Mouse (Mus musculus) heart, embryonic 15.5 days (tissue): ENCODE measurements around the gene Araf. TPM values are rescaled to one million over a fixed set of nuclear protein-coding genes. Genes with fewer than 3 reads are reported as not detected.
"Not testable (repeated sequence)": the region's sequence is repeated elsewhere in the genome, so short reads cannot be mapped to it uniquely, and the experiment has no call there.

Experiments
- ATAC-seq: fragments of 200-750 bp; cut with Nextera tagmentation; replicated peaks from 2 replicates; pipeline ENCODE4 v1.8.0; 2017; ENCODE audit warnings: low read depth, moderate TSS enrichment; ENCODE audit not compliant: insufficient number of reproducible peaks, insufficient read depth, low FRiP score
- H3K27ac ChIP-seq: fragments of 300-500 bp; sonication (generic); 2 replicates; pipeline ENCODE4 v1.5.1; 2015; ENCODE audit warnings: mild to moderate bottlenecking, inconsistent platforms
- H3K27me3 ChIP-seq: fragments of 300-500 bp; sonication (generic); 2 replicates; pipeline ENCODE4 v1.6.1; 2015; ENCODE audit warnings: inconsistent platforms
- H3K36me3 ChIP-seq: fragments of 300-500 bp; sonication (generic); 2 replicates; pipeline ENCODE4 v1.6.1; 2015; ENCODE audit warnings: mild to moderate bottlenecking, inconsistent platforms
- H3K4me1 ChIP-seq: fragments of 300-500 bp; sonication (generic); replicated peaks from 2 replicates; pipeline ENCODE4 v1.6.1; 2015; ENCODE audit warnings: inconsistent platforms
- H3K4me2 ChIP-seq: fragments of 300-500 bp; sonication (generic); 2 replicates; pipeline ENCODE4 v1.6.1; 2015; ENCODE audit warnings: inconsistent platforms, mild to moderate bottlenecking, moderate library complexity
- H3K4me3 ChIP-seq: fragments of 300-500 bp; sonication (generic); 2 replicates; pipeline ENCODE4 v1.5.1; 2015; ENCODE audit warnings: mild to moderate bottlenecking, inconsistent platforms
- H3K9ac ChIP-seq: fragments of 300-500 bp; sonication (generic); 2 replicates; pipeline ENCODE4 v1.6.1; 2015; ENCODE audit warnings: mild to moderate bottlenecking, inconsistent platforms
- H3K9me3 ChIP-seq: fragments of 300-500 bp; sonication (generic); replicated peaks from 2 replicates; pipeline ENCODE4 v1.6.1; 2016; ENCODE audit warnings: inconsistent platforms
- WGBS: fragments of 180-500 bp; shearing (Covaris S2); methylation state at CpG from one replicate; pipeline ENCODE4 v1.1.7; 2015; ENCODE audit warnings: mixed read lengths; 5-methylcytosine and 5-hydroxymethylcytosine counted together
- polyA plus RNA-seq: library from polyadenylated mRNA; unstranded; fragments of >200 nt; fragmentation: Nextera tagmentation; extraction: Ambion mirVana; gene quantifications from 2 replicates; pipeline ENCODE4 v1.2.1, GENCODE M21; 2015

The Araf gene
- polyA plus RNA-seq, 1 experiment from 2014 or later, result 90.0 TPM

DNA sequence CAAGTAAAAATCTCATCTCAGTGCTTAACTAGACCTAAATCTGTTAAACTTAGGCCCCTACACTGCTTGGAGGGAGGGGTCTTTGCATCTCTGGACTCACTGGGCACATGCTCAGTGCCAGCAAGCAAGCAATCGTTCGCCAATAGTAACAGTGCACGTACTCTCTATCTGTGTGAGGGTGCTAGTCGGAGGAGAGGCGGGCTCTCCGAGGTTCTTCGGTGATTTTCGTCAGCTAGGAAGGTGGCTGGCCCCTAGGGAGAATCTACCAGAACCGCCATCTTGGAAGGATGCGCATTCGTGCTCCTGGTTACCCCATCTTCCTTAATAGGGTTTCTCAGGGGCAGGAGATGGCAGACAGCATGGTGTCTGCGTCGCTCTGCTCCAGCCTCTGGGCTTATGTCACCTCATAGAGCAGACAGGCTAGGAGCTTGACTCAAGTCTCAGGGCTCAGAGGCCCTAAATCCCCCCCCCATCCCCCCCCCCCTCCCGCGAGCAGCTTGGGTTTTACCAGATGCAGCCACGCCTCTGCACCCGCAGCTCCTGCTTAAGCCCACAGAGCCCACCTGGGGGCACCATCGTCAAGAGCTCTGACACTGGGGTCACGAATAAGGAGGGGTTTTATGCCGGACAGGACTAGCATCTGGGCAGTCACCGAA, 655 bp downstream of the Araf start:
- Histone ChIP-seq H3K27me3 (no peaks in the 10 kb centered on the region), H3K9ac (peak overlapping the region; percentile 50), H3K36me3 (no peaks in the 10 kb centered on the region), H3K4me1 (no peaks in the 10 kb centered on the region), H3K27ac (peak overlapping the region; percentile 84), H3K9me3 (no peaks in the 10 kb centered on the region), H3K4me2 (peak overlapping the region; percentile 64), H3K4me3 (peak overlapping the region; percentile 51)
- WGBS, result 8% methylated on average over 21 of the region's 21 CpGs
- ATAC-seq, result peak; percentile 94

- Histone ChIP-seq H3K36me3 (no peaks in the 10 kb centered on the region), H3K4me2 (peak overlapping the region; percentile 64), H3K4me3 (peak overlapping the region; percentile 51), H3K27me3 (no peaks in the 10 kb centered on the region), H3K27ac (peak overlapping the region; percentile 84), H3K9me3 (no peaks in the 10 kb centered on the region), H3K4me1 (no peaks in the 10 kb centered on the region), H3K9ac (peak overlapping the region; percentile 31; the same call in 1 of the 2 replicates)
- WGBS, result 21% methylated on average over 7 of the region's 7 CpGs
- no peak for ATAC-seq
These were observed 1.2 kb downstream of the Araf start for GRCm38 (mm10) chrX:20798797-20799147.

- 67% methylated on average over 2 of the region's 2 CpGs for WGBS
- H3K36me3 ChIP-seq, result no peaks in the 10 kb centered on the region
- no peaks in the 10 kb centered on the region for H3K9me3 ChIP-seq
- H3K9ac ChIP-seq, result no peak overlapping the region
- no peaks in the 10 kb centered on the region for H3K4me1 ChIP-seq
- no peaks in the 10 kb centered on the region for H3K27me3 ChIP-seq
- H3K27ac ChIP-seq, result no peak overlapping the region
- no peak overlapping the region for H3K4me3 ChIP-seq
- no peak for ATAC-seq
- H3K4me2 ChIP-seq, result no peak overlapping the region
These were observed 3.8 kb downstream of the Araf start for GRCm38 (mm10) chrX:20801456-20801855.

- not testable (repeated sequence) for H3K9ac ChIP-seq, ATAC-seq, H3K9me3 ChIP-seq, H3K4me3 ChIP-seq, H3K27ac ChIP-seq, H3K4me1 ChIP-seq, H3K27me3 ChIP-seq, H3K4me2 ChIP-seq, H3K36me3 ChIP-seq
- 17% methylated on average over 1 of the region's 1 CpGs for WGBS
These were observed 6.7 kb downstream of the Araf start for GRCm38 (mm10) chrX:20804301-20804700.

GRCm38 (mm10) chrX:20806295-20806694, 8.7 kb downstream of the Araf start:
- Histone ChIP-seq H3K9ac (no peak overlapping the region), H3K4me3 (no peak overlapping the region), H3K4me1 (no peaks in the 10 kb centered on the region), H3K27me3 (no peaks in the 10 kb centered on the region), H3K4me2 (no peak overlapping the region), H3K9me3 (no peaks in the 10 kb centered on the region), H3K36me3 (no peaks in the 10 kb centered on the region), H3K27ac (no peak overlapping the region)
- 67% methylated on average over 1 of the region's 1 CpGs for WGBS
- ATAC-seq, result no peak

DNA sequence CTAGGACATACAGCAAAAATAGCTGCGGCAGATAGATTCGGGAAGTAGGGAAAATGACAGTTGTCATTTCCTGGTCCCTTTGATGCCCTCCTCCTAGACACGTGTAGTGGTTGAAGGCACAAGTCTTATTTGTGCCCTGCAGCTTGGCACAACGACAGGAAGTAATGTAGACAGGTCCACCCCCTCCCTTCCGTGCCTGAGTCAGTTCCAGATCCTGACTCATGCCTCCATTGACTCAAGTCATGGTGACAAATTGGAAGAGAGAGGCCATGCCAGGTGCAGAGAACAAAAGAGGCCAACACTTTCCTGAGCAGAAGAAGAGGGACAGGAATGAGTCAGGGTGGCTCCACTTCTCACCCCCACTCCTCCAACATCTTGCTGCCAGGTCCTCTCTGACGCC, 19.4 kb downstream of the Araf start:
- no peak overlapping the region for H3K4me3 ChIP-seq
- H3K9ac ChIP-seq, result no peak overlapping the region
- no peaks in the 10 kb centered on the region for H3K36me3 ChIP-seq
- ATAC-seq, result no peak
- 58% methylated on average over 6 of the region's 6 CpGs for WGBS
- peaks cover 5% of the 10 kb centered on the region; the same call in 1 of the 2 replicates for H3K4me1 ChIP-seq
- no peak overlapping the region for H3K4me2 ChIP-seq
- no peaks in the 10 kb centered on the region for H3K27me3 ChIP-seq
- no peaks in the 10 kb centered on the region for H3K9me3 ChIP-seq
- no peak overlapping the region for H3K27ac ChIP-seq

DNA sequence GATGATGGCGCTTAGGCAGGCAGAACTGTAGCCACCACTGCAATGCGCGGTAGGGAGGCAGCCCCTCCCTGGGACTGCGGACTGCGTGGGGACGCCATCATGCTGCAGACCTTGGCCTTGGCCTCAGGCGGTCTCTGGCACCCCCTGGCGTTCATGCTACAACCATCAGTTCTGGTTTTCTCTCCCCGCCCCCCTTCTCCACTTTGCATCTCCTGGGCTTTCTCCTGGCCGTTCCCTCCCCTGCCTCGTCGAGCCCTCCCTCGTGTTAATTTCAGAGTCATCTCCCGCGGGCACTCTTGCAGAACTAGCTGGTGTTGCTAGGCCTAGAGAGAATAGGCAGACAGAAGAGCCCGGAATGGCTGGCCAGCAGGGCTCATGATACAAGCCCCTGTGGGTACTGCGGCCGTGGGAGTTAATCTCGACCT, 21.6 kb downstream of the Araf start:
- Histone ChIP-seq H3K4me1 (peaks cover 5% of the 10 kb centered on the region; the same call in 1 of the 2 replicates), H3K27me3 (no peaks in the 10 kb centered on the region), H3K27ac (peak overlapping the region; percentile 57), H3K9me3 (no peaks in the 10 kb centered on the region), H3K4me2 (peak overlapping the region; percentile 83), H3K4me3 (peak overlapping the region; percentile 50), H3K9ac (peak overlapping the region; percentile 43), H3K36me3 (no peaks in the 10 kb centered on the region)
- peak; percentile 88 for ATAC-seq
- WGBS, result 19% methylated on average over 19 of the region's 19 CpGs

GRCm38 (mm10) chrX:20819708-20820426, 22.3 kb downstream of the Araf start:
- peak overlapping the region; percentile 50 for H3K4me3 ChIP-seq
- peak overlapping the region; percentile 83 for H3K4me2 ChIP-seq
- WGBS, result 32% methylated on average over 8 of the region's 8 CpGs
- H3K4me1 ChIP-seq, result peaks cover 5% of the 10 kb centered on the region; the same call in 1 of the 2 replicates
- no peaks in the 10 kb centered on the region for H3K36me3 ChIP-seq
- no peaks in the 10 kb centered on the region for H3K9me3 ChIP-seq
- peak overlapping the region; percentile 57 for H3K27ac ChIP-seq
- no peaks in the 10 kb centered on the region for H3K27me3 ChIP-seq
- no peak for ATAC-seq
- peak overlapping the region; percentile 43 for H3K9ac ChIP-seq

DNA sequence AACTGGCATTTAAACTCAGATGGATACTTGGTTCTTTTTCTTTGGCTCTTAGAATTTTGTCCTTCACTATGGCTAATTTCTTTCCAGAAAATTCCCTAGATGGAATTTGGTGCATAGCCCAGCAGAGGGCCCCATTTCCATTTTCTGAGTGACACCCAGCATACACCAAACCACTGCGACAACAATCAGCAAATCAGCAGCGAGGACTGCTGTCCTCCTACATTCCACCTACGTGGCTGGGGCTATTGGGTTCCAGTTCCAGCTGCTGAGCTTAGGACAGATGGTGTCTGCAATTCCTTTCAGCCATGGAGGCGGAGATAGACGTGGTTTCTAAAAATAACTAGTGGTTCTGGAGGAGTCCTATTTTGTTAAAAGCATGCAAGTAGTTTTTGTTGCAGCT, 31.3 kb downstream of the Araf start:
- Histone ChIP-seq H3K4me1 (no peaks in the 10 kb centered on the region), H3K9me3 (no peaks in the 10 kb centered on the region), H3K4me3 (no peak overlapping the region), H3K36me3 (no peaks in the 10 kb centered on the region), H3K9ac (no peak overlapping the region), H3K4me2 (no peak overlapping the region), H3K27me3 (no peaks in the 10 kb centered on the region), H3K27ac (0 out of 2 replicates have a peak overlapping the region, but pooled peaks have one; percentile 16)
- ATAC-seq, result peak; percentile 77
- 13% methylated on average over 5 of the region's 5 CpGs for WGBS

- H3K4me3 ChIP-seq, result no peak overlapping the region
- peaks cover 3% of the 10 kb centered on the region; the same call in 1 of the 2 replicates for H3K4me1 ChIP-seq
- no peak overlapping the region for H3K27ac ChIP-seq
- no peak overlapping the region for H3K9ac ChIP-seq
- H3K4me2 ChIP-seq, result no peak overlapping the region
- H3K9me3 ChIP-seq, result no peaks in the 10 kb centered on the region
- 66% methylated on average over 3 of the region's 3 CpGs for WGBS
- H3K27me3 ChIP-seq, result no peaks in the 10 kb centered on the region
- 0 out of 2 replicates have a peak, but pooled peaks cover 12% of the 10 kb centered on the region for H3K36me3 ChIP-seq
- ATAC-seq, result no peak
These were observed 49.6 kb downstream of the Araf start for GRCm38 (mm10) chrX:20847232-20847631.

- 0 out of 2 replicates have a peak, but pooled peaks cover 12% of the 10 kb centered on the region for H3K36me3 ChIP-seq
- peak overlapping the region; percentile 72 for H3K4me3 ChIP-seq
- H3K27me3 ChIP-seq, result no peaks in the 10 kb centered on the region
- H3K4me1 ChIP-seq, result peaks cover 3% of the 10 kb centered on the region; the same call in 1 of the 2 replicates
- 0 out of 2 replicates have a peak overlapping the region, but pooled peaks have one; percentile 33 for H3K27ac ChIP-seq
- peak overlapping the region; percentile 52 for H3K4me2 ChIP-seq
- no peak for ATAC-seq
- WGBS, result 23% methylated on average over 2 of the region's 2 CpGs
- H3K9ac ChIP-seq, result no peak overlapping the region
- no peaks in the 10 kb centered on the region for H3K9me3 ChIP-seq
These were observed 50.2 kb downstream of the Araf start for GRCm38 (mm10) chrX:20847816-20848215.
